Mouse (Mus musculus): Measurements from ENCODE around the gene Gsdma2.
"Not testable (repeated sequence)": the region's sequence is repeated elsewhere in the genome, so short reads cannot be mapped to it uniquely, and the experiment has no call there.

Gene Gsdma2

GRCm38 (mm10) chr11:98668984-98669383, 22.4 kb downstream of the Gsdma2 start:
- no peak for DNase-seq (ENCODE audit: low read depth, low spot score)

- no peak for DNase-seq (ENCODE audit: low read depth, low spot score)
These were observed 24.8 kb downstream of the Gsdma2 start for GRCm38 (mm10) chr11:98671284-98671815.

- no peak for DNase-seq (ENCODE audit: low read depth, low spot score)
These were observed 25.3 kb downstream of the Gsdma2 start for GRCm38 (mm10) chr11:98671857-98672256.

- DNase-seq (ENCODE audit: low read depth, low spot score): no peak
These were observed 25.9 kb downstream of the Gsdma2 start for GRCm38 (mm10) chr11:98672482-98672881.

- DNase-seq (ENCODE audit: low read depth, low spot score): peak; percentile 17
These were observed 26.6 kb downstream of the Gsdma2 start for GRCm38 (mm10) chr11:98673136-98673535.

GRCm38 (mm10) chr11:98675829-98676363, 29.3 kb downstream of the Gsdma2 start:
- no peak for DNase-seq (ENCODE audit: low read depth, low spot score)

GRCm38 (mm10) chr11:98680023-98680422, 33.5 kb downstream of the Gsdma2 start:
- DNase-seq (ENCODE audit: low read depth, low spot score): no peak

- not testable (repeated sequence) for DNase-seq (ENCODE audit: low read depth, low spot score)
These were observed 34.0 kb downstream of the Gsdma2 start for GRCm38 (mm10) chr11:98680595-98680994.

GRCm38 (mm10) chr11:98681186-98681585, 34.6 kb downstream of the Gsdma2 start:
- no peak for DNase-seq (ENCODE audit: low read depth, low spot score)

- peak; percentile 94 for DNase-seq (ENCODE audit: low read depth, low spot score)
These were observed 35.5 kb downstream of the Gsdma2 start, which contains the start of gene Psmd3 for GRCm38 (mm10) chr11:98681786-98682745. TSS of gene Psmd3 (plus strand) at chr11:98682554.

- DNase-seq (ENCODE audit: low read depth, low spot score): no peak
These were observed 36.3 kb downstream of the Gsdma2 start for GRCm38 (mm10) chr11:98682811-98683210.

- DNase-seq (ENCODE audit: low read depth, low spot score): no peak
These were observed 39.1 kb downstream of the Gsdma2 start for GRCm38 (mm10) chr11:98685642-98686041.

GRCm38 (mm10) chr11:98686976-98687375, 40.4 kb downstream of the Gsdma2 start:
- no peak for DNase-seq (ENCODE audit: low read depth, low spot score)

- DNase-seq (ENCODE audit: low read depth, low spot score): no peak
These were observed 41.5 kb downstream of the Gsdma2 start for GRCm38 (mm10) chr11:98688009-98688408.

GRCm38 (mm10) chr11:98693201-98693600, 46.6 kb downstream of the Gsdma2 start:
- DNase-seq (ENCODE audit: low read depth, low spot score): no peak

- no peak for DNase-seq (ENCODE audit: low read depth, low spot score)
These were observed 47.2 kb downstream of the Gsdma2 start for GRCm38 (mm10) chr11:98693746-98694145.

GRCm38 (mm10) chr11:98694301-98694700, 47.7 kb downstream of the Gsdma2 start:
- DNase-seq (ENCODE audit: low read depth, low spot score): no peak

- no peak for DNase-seq (ENCODE audit: low read depth, low spot score)
These were observed 48.8 kb downstream of the Gsdma2 start for GRCm38 (mm10) chr11:98695408-98695807.

GRCm38 (mm10) chr11:98696454-98697216, 50.1 kb downstream of the Gsdma2 start:
- DNase-seq (ENCODE audit: low read depth, low spot score): no peak

- no peak for DNase-seq (ENCODE audit: low read depth, low spot score)
These were observed 50.7 kb downstream of the Gsdma2 start for GRCm38 (mm10) chr11:98697225-98697624.

GRCm38 (mm10) chr11:98698849-98699640, 52.5 kb downstream of the Gsdma2 start:
- DNase-seq (ENCODE audit: low read depth, low spot score): no peak
